Mouse (Mus musculus) gastrocnemius, postnatal 4 days (tissue): ENCODE measurements at regions not wholly inside any gene's neighbourhood (a gene's known extent, or its start where the extent isn't known, plus 50 kb on each side); places are given as distances from the start of the nearest gene placed in this dataset.
A peak's percentile ranks its signal among the peaks of the same experiment; 100 is the strongest.

Experiments used
- DNase-seq, 2 experiments: peaks; one replicate each; pipeline ENCODE4 v3.0.0; 2021 to 2022; ENCODE audit warnings: low spot score in 2 of 2, mixed read lengths in 2 of 2

DNA sequence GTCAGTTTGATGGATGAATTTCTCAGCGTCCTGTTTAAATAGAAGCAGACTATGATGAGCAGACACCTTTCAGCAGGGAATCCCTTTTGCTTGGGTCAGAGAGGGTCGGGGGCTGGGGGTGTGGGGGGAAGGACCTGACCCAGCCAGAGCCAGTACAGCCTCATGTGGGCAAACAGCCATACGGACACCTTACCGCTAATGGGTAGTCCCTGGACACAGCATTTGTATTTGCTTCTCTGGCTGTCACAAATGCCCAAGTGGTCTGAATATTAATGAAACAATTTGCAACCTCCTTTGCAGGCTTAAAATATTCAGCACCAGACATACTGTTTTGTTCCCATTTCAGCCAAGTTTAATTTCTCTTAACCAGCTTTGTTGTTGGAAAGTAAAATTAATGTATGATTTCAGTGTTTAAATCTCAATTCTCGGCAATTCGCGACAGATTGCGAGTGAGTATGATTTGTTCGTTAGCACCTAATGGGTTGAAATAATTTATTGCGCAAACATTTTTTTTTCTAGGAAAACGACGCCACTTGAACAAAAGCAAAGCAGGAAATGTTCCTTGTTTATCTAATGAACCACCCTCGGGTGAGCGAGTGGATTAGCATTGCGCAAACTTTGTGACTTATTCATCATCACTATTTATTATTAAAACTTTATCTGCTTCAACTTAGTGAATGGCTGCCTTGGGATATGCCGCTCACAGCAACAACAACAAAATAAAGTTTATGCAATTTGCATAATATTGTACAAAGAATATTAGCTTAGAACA lies 166.2 kb downstream of the Cdh26 start:
- DNase-seq = no peak

- DNase-seq = no peak
Measured at GRCm38 (mm10) chr2:178597084-178597470, 166.7 kb downstream of the Cdh26 start.

DNA sequence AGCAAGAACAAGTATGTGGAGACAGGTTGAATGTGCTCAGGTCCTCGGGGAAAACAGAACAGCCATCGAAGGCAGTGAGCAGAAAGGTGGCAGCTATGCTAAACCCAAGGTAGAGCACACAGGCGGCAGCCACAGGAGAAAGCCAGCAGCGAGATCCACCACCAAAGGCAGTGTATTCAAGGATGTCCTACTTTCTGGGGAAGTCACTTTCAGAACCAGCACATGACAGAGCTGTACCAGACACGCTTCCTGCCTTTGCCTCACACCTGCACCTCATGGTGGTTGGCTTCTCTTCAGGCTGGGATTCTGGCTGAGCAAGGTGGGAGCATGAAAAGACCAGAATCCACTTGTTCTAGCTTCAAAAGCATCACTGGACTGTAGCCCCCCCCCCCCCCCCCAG lies 168.0 kb downstream of the Cdh26 start:
- DNase-seq = no peak

- no peak for DNase-seq
Measured at GRCm38 (mm10) chr2:178598836-178599235, 168.5 kb downstream of the Cdh26 start.

DNA sequence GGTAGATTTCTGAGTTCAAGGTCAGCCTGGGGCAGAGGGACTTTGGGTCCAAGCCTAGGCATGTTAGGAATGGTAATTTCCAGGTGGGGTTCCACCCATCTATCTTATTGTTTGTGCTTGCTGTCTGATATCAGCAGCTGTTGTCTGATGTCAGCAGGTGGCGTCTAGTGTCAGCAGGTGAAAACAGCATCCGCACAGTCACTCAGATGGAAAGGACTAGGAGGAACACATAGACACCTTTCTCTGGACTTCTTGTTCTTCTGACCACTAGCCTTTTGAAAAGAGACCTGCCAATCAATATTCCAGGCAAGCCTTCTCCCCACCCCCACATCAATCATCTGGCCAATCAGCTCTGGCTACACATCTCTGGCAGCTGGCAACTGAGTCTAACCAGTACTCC lies 173.1 kb downstream of the Cdh26 start:
- no peak for DNase-seq

DNA sequence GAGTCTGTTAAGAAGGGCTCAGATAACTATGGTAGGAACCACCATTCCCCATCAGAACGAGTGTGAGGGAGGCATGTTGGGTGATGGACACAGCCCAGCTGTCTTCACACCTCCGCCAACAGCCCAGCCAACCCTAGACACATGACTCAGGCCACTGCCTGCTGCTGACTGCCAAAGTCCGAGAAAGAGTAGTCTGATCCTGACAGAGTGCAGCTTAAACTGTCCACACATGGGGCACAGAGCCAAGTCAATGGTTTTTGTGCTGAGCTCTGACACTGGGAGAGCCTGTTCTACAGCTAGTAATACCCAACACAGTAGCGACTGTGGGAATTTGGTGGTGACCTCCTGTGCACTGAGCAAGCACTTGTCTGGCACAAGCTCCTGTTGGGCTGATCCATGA lies 176.4 kb downstream of the Cdh26 start:
- peak; percentile 36 to 67 for DNase-seq

DNA sequence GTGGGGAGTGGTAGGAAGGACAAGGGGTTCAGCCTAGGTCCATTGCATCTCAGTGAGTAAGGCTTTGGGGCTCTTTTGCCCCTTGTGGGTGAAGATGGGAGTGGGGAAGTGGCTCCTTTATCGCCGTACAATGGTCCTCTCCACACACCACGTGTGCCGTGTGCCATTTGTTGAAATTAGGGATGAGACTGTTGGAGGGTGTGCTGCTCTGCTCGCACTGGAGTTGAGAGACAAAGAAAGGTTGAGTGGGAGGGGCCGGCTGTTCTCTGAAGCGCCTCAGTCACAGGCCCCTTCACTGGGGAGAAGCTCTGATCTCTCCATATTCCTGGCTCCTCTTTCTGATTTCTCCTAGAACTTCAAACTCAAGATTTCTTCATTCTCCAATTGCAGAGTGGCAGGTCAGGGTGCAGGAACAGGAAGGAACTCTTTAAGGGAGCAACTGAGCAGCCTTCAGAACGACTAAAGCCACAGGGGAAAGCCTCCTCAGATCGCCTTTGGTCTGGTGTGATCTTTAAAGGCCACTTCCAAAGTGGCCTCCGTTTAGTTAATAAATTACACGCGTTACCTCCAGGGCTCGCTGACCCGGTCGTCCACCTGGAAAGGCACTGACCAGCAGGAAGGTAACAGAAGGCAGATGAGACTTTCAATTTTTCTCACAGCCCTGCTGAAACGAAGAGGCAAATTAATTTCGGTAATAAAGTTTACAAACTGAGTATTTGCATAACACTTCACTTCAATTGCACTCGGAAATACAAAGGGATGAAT lies 180.1 kb downstream of the Cdh26 start:
- DNase-seq = no peak

GRCm38 (mm10) chr2:178614761-178615160 lies 184.4 kb downstream of the Cdh26 start:
- no peak for DNase-seq

- DNase-seq = no peak
Measured at GRCm38 (mm10) chr2:178622801-178623200, 192.5 kb downstream of the Cdh26 start.

- no peak for DNase-seq
Measured at GRCm38 (mm10) chr2:178624475-178624874, 194.1 kb downstream of the Cdh26 start.

- no peak for DNase-seq
Measured at GRCm38 (mm10) chr2:178624907-178625306, 194.6 kb downstream of the Cdh26 start.

GRCm38 (mm10) chr2:178629756-178630155 lies 199.4 kb downstream of the Cdh26 start:
- peak; percentile 35 to 48 for DNase-seq

- DNase-seq = no peak
Measured at GRCm38 (mm10) chr2:178630511-178630910, 200.2 kb downstream of the Cdh26 start.

GRCm38 (mm10) chr2:178631336-178631735 lies 201.0 kb downstream of the Cdh26 start:
- no peak for DNase-seq

GRCm38 (mm10) chr2:178631966-178632365 lies 201.6 kb downstream of the Cdh26 start:
- peak in 1 of 2 experiments; percentile 31 for DNase-seq

DNA sequence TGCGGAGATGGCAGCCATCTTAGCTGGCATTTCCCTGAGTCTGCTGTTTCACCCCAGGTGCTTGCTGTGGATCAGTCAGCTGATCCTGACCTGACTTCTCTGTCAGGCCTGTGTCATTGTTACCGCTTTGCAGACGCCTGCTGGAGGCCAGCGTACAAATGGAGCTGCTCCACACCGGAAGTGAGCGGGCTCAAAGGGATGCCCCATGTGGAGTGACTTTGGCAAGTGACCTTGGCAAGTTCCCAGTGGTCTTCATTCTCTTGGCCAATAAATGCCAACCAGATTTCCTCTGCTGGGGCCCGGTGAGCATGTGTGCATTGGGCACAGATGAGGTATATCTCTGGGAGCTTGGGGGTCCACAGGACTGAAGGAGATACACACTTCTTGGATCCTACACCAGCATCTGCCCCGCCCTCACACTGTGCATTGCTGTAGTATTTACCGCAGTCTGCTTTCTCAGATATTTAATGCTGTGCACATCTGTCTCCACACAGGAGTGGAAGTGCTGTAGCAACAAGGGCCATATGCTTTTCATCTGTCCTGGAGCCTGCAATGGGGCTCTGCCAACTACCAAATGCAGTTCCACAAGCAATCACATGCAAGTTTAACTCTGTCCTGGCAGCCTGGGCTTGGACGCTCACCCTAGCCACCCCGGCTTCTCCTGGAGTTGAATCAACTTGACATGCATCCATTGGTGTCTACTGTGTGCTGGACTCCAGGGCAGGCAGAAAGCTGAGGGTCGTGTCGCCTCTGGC lies 202.7 kb downstream of the Cdh26 start:
- DNase-seq = no peak

GRCm38 (mm10) chr2:178634116-178634515 lies 203.8 kb downstream of the Cdh26 start:
- DNase-seq = no peak

DNA sequence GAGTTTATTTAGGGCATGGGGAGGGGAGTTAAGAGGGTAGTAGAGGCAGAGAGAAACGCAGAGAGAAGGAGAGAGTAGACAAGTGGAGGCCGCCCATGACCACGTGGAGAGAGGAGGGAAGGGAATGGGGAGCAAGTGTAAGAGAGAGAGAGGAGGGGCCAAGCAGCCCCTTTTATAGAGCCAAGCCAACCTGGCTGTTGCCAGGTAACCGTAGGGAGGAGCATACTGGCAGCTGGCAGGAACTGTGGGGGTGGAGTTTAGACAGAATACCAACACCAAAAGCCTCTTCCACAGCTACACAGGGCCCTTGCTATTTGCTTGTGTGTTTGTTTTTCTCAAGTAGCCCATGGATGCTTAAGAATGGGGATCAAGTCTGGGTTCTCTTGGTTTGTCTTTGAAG lies 205.4 kb downstream of the Cdh26 start:
- no peak for DNase-seq

DNA sequence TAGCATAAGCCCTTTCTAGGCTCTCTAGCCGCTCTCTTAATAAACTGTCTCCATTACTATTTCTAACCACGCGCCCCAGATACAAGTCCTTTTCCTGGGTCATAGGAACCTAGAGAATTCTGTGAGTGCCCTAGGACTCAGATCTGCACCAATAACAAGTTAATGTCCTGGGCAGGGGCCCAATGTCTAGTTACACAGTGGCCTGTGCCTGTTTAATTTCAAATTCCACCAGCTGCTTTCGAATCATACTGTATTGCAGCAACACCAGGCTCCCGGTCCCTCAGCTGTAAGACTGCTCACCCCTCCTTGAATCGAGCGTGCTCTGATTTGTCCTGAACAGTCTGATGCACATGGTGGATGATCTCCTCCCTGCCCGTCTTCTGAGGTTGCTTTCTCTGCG lies 206.6 kb downstream of the Cdh26 start:
- no peak for DNase-seq

GRCm38 (mm10) chr2:178642137-178643052 lies 212.1 kb downstream of the Cdh26 start:
- no peak for DNase-seq

DNA sequence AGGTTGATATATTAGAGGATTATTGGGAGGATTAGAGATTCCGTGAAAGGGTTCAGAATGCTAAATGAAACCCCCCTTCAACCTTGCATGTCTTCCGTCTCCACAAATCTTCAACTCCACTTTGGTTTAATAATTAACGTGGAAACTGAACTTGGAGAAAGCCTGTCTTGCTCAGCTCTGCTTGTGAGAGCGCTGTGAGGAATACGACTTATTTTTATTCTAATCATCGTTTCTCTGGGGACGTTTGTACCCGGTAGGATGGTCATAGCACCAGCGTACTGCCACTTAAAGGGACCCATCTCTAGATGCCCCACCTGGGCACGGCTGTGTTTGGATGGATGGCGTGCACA lies 212.7 kb downstream of the Cdh26 start:
- DNase-seq = no peak
